Mouse (Mus musculus) hindbrain, embryonic 14.5 days (tissue): ENCODE results near the gene Hells. TPM values are rescaled to one million over a fixed set of nuclear protein-coding genes. Genes with fewer than 3 reads are reported as not detected.
A peak's percentile ranks its signal among the peaks of the same experiment; 100 is the strongest.

Experiments
- ATAC-seq: fragments of 200-750 bp; cut with Nextera tagmentation; 2 replicates; pipeline ENCODE4 v1.8.0; 2017; ENCODE audit warnings: moderate number of reproducible peaks, mild to moderate bottlenecking, moderate TSS enrichment, moderate library complexity; ENCODE audit not compliant: low FRiP score
- DNase-seq: peaks from one replicate; pipeline ENCODE4 v3.0.0-alpha.2; 2015; ENCODE audit warnings: low spot score
- H3K27ac ChIP-seq: fragments of 300-500 bp; sonication (generic); 2 replicates; pipeline ENCODE4 v1.5.1; 2014; ENCODE audit warnings: mild to moderate bottlenecking, moderate library complexity
- H3K27me3 ChIP-seq: fragments of 300-500 bp; sonication (generic); 2 replicates; pipeline ENCODE4 v1.6.1; 2014; ENCODE audit warnings: mild to moderate bottlenecking, low read length, mixed read lengths; ENCODE audit not compliant: control insufficient read depth, insufficient read depth
- H3K36me3 ChIP-seq: fragments of 300-500 bp; sonication (generic); replicated peaks from 2 replicates; pipeline ENCODE4 v1.6.1; 2014; ENCODE audit not compliant: control insufficient read depth, insufficient read depth
- H3K4me1 ChIP-seq: fragments of 300-500 bp; sonication (generic); replicated peaks from 2 replicates; pipeline ENCODE4 v1.6.1; 2014; ENCODE audit warnings: antibody characterized with exemption, low read length, mixed read lengths; ENCODE audit not compliant: control insufficient read depth, insufficient read depth
- H3K4me2 ChIP-seq: fragments of 300-500 bp; sonication (generic); replicated peaks from 2 replicates; pipeline ENCODE4 v1.6.1; 2014; ENCODE audit warnings: mild to moderate bottlenecking, moderate library complexity
- H3K4me3 ChIP-seq: fragments of 300-500 bp; sonication (generic); replicated peaks from 2 replicates; pipeline ENCODE4 v1.5.1; 2014; ENCODE audit warnings: mild to moderate bottlenecking, low read length
- H3K9ac ChIP-seq: fragments of 300-500 bp; sonication (generic); 2 replicates; pipeline ENCODE4 v1.6.1; 2014
- H3K9me3 ChIP-seq: fragments of 300-500 bp; sonication (generic); 2 replicates; pipeline ENCODE4 v1.6.1; 2016; ENCODE audit warnings: low read length; ENCODE audit not compliant: control insufficient read depth
- WGBS: fragments of 180-500 bp; shearing (Covaris S2); extraction: QIAGEN DNeasy Blood & Tissue Kit; methylation state at CpG from one replicate; pipeline ENCODE4 v1.1.7; 2014; 5-methylcytosine and 5-hydroxymethylcytosine counted together
- polyA plus RNA-seq: library from polyadenylated mRNA; unstranded; fragments of >200 nt; fragmentation: Nextera tagmentation; extraction: Ambion mirVana; gene quantifications from 2 replicates; pipeline ENCODE4 v1.2.1, GENCODE M21; 2014

The Hells gene
- 9.1 and 10.9 TPM in 2 replicates for polyA plus RNA-seq

DNA sequence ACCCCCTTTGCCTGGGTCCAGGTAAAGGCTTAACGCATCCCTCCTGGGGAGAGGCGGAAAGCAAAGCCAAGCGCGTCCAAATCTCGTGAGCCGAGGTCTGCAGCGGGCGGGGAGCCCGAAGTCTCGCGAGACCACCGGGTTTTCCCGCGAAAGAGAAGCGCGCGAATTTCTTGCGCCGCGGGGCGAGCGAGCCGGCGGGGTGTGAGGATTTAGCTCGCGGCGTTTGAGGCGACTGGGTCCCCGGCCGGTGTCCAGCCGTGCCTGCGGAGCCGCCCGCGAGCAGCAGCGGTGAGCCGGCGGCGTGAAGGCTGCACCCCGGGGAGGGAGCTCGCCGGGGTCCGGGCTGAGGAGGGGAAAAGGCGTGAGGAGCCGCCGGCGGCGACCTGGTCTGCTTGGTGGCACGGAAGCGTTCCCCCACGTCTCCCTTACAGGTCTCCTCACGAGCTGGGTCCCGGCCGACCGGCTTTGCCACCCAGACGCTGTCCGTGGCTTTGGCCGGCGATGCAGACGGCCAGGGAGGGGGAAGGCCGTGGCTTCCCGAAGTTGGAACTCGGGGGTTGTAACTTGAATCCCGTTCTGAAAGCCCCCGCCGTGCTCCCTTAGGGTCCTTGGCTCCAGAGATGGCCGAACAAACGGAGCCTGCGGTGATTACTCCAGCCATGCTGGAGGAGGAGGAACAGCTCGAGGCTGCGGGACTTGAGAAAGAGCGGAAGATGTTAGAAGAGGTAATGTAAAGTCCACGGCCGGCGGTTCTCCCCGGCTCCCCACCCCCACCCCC lies at the start of gene Hells:
Gene Hells, plus strand, starts transcription at position 128 of the 778 bp plus-strand sequence.
- peak within 1 kb of the TSS; percentile 54 for H3K27ac ChIP-seq
- WGBS, result under 1% methylated on average over 72 of the region's 76 CpGs
- H3K9me3 ChIP-seq, result no peaks in the 10 kb centered on the region
- no peaks in the 10 kb centered on the region for H3K27me3 ChIP-seq
- peak; percentile 91 for DNase-seq
- peak; percentile 95 for ATAC-seq
- H3K36me3 ChIP-seq, result no peaks in the 10 kb centered on the region; the same call in 1 of the 2 replicates
- peak within 1 kb of the TSS; percentile 98 for H3K4me2 ChIP-seq
- H3K4me1 ChIP-seq, result peaks cover 14% of the 10 kb centered on the region; the same call in 1 of the 2 replicates
- peak within 1 kb of the TSS; percentile 91 for H3K9ac ChIP-seq
- H3K4me3 ChIP-seq, result peak within 1 kb of the TSS; percentile 76

DNA sequence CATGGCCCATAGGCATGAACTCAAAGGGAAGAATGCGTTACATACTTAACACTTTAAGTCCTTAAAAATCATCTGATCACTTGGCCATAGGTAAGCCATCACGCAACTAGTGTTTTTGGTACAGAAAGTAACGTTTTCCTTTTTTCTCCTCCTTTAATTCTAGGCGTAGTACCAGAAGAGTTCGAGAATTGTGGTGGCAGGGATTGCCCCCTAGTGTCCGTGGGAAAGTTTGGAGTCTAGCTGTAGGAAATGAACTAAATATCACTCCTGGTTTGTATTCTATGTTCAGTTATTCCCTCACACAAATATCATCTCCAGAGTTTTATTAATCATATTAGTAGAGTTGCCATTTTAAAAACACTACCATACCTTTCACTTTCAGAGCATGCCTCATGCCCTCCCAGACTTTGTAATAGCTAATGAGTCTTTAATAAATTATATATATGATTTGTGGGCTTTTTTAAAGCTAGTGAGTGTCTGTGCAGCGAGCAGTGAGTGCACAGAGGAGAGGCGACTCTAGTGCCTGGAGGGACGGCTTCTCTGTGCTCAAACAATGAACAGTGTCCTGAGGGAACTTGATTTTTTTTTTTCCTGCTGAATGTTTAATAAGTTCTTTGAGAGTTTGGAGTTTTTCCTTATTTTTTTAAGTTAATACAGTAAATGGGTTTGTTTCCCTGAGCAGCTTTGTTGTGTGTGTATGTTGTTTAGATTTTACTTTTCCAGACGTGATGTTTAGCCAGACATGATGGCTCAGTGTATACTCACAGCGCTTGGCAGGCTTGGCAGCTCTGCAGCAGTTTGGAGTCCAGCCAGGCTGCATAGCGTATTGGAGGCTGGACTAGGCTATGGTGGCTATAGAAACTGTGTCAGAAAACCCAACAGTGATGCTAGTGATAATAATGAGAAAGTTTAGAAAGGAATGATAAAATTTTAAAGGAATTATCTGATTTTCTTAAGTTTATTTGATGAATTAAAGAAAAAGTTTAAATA lies 29.3 kb upstream of the Hells start:
- H3K9ac ChIP-seq, result no peak overlapping the region
- peaks cover 8% of the 10 kb centered on the region for H3K36me3 ChIP-seq
- peak; percentile 76; the same call in 1 of the 2 replicates for ATAC-seq
- no peaks in the 10 kb centered on the region for H3K27me3 ChIP-seq
- no peak overlapping the region for H3K27ac ChIP-seq
- WGBS, result 67% methylated on average over 12 of the region's 12 CpGs
- peak overlapping the region; percentile 7; the same call in 1 of the 2 replicates for H3K4me2 ChIP-seq
- H3K4me1 ChIP-seq, result no peaks in the 10 kb centered on the region
- H3K4me3 ChIP-seq, result no peak overlapping the region
- peak; percentile 83 for DNase-seq
- H3K9me3 ChIP-seq, result no peaks in the 10 kb centered on the region

DNA sequence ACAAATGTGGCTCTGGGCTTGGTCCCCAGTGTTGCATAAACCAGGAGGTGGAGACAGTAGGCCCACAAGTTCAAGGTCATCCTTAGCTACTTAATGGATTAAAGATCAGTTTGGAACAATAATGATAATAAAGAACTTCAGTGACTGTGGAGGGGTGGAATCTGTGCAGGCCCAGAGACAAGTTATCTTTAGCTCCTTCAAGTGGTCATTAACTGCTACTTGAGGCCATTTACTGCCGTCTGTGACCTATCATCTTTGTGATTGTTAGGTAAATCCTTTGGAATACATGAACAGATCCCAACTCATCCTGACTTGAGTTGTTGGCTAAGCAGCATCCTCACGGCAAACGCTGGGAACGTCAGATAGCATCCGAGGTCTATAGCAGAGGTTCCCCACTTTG lies 28.2 kb upstream of the Hells start:
- WGBS, result 96% methylated on average over 5 of the region's 5 CpGs
- no peaks in the 10 kb centered on the region for H3K9me3 ChIP-seq
- no peak overlapping the region for H3K27ac ChIP-seq
- no peaks in the 10 kb centered on the region for H3K27me3 ChIP-seq
- peaks cover 8% of the 10 kb centered on the region for H3K36me3 ChIP-seq
- no peak for DNase-seq
- ATAC-seq, result no peak
- H3K4me3 ChIP-seq, result no peak overlapping the region
- H3K4me2 ChIP-seq, result no peak overlapping the region
- no peak overlapping the region for H3K9ac ChIP-seq
- no peaks in the 10 kb centered on the region for H3K4me1 ChIP-seq

DNA sequence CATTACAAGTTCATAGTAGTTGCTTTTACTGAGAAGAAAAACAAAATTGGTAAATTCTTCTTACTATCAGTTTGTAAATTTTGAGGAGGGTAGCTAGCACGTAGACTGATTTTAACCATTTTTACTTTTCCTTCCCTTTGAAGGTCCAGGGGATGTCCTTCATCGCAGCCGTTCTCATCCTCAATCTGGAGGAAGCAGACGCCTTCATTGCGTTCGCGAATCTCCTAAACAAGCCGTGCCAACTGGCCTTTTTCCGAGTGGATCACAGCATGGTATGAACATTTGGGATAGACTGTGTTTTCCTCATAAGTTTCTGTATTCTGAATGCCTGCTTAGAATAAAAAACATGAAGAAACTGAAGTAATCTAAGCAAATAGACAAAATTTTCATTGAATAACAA lies 16.9 kb upstream of the Hells start:
- 97% methylated on average over 9 of the region's 9 CpGs for WGBS
- no peak for ATAC-seq

DNA sequence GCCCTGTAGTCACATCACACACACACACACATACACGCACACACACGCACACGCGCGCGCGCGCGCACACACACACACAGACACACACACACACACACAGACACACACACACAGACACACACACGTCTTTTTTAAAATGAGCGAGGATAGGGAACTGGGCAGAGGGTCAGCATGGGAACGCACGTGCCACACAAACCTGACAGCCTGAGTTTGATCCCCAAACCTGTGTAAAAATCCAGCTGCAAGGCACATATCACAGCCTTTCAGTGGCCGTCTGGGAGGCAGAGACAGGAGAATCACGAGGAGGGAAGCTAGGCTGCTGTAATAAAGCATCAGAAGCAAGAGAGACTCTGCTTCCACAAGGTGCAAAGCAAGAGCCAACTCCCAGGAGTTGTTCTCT lies 15.8 kb upstream of the Hells start:
- H3K9ac ChIP-seq, result no peak overlapping the region
- no peak for ATAC-seq
- no peak overlapping the region for H3K27ac ChIP-seq
- DNase-seq, result no peak
- peaks cover 59% of the 10 kb centered on the region for H3K36me3 ChIP-seq
- no peak overlapping the region for H3K4me3 ChIP-seq
- H3K4me1 ChIP-seq, result no peaks in the 10 kb centered on the region
- no peaks in the 10 kb centered on the region for H3K27me3 ChIP-seq
- H3K9me3 ChIP-seq, result no peaks in the 10 kb centered on the region
- no peak overlapping the region for H3K4me2 ChIP-seq
- WGBS, result 89% methylated on average over 15 of the region's 15 CpGs

More for the DNA sequence above, 16.9 kb upstream of the Hells start:
- no peaks in the 10 kb centered on the region for H3K9me3 ChIP-seq
- H3K36me3 ChIP-seq, result peaks cover 55% of the 10 kb centered on the region
- H3K4me3 ChIP-seq, result no peak overlapping the region
- no peak overlapping the region for H3K4me2 ChIP-seq
- H3K4me1 ChIP-seq, result no peaks in the 10 kb centered on the region
- DNase-seq, result no peak
- no peak overlapping the region for H3K9ac ChIP-seq
- H3K27me3 ChIP-seq, result no peaks in the 10 kb centered on the region
- H3K27ac ChIP-seq, result no peak overlapping the region

DNA sequence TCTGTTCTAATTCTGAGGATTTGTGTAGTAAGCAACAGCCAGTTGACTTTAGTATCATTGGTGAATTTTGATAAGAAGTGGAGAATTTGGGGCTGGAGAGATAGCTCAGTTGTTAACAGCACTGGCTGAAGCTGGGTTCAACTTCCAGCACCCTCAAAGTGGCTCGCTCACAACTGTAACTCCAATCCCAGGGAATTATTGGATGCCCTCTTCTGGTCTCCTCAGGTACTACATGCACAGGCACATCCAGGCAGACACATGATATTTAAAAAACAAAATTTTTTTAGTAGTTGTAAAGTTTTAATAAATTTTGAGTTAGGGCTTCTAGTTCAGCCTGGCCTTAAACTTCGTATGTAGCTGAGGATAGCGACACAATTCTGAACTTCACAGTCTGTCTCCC lies 15.0 kb upstream of the Hells start:
- Histone ChIP-seq H3K9ac (no peak overlapping the region), H3K36me3 (peaks cover 60% of the 10 kb centered on the region), H3K4me2 (no peak overlapping the region), H3K27me3 (no peaks in the 10 kb centered on the region), H3K27ac (no peak overlapping the region), H3K9me3 (no peaks in the 10 kb centered on the region), H3K4me3 (no peak overlapping the region), H3K4me1 (no peaks in the 10 kb centered on the region)
- WGBS, result 47% methylated on average over 3 of the region's 3 CpGs
- DNase-seq, result peak; percentile 72
- no peak for ATAC-seq

DNA sequence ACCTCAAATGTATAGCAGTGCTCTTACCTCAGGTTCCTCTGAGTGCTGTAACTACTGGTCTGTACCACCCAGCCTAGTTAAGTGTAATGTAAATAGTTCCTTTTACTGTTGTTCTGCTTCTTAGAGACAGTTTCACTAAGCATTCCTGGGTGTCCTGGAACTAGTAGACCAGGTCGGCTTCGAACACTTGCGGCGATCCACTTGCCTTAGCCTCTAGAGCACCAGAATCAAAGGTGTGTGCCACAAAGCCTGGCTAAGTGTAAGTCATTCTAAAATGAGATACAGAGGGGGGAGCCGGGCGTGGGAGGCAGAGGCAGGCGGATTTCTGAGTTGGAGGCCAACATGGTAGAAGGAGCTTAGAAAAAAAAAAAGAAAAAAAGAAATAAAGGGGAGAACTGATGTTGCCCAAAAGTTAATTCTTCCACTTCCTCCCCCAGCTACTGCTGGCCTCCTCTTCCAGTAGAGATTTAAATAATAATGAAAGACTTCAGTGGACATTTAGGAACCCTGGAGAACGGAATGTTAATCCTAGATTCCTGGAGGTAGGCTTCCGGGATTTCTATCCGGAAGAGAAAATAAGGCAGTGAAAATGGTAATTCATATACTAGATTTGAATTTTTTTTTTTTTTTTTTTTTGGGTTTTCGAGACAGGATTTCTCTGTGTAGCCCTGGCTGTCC lies 2.1 kb upstream of the Hells start:
- Histone ChIP-seq H3K27me3 (no peaks in the 10 kb centered on the region), H3K9ac (no peak overlapping the region), H3K4me2 (no peak overlapping the region), H3K4me1 (peaks cover 14% of the 10 kb centered on the region; the same call in 1 of the 2 replicates), H3K36me3 (no peaks in the 10 kb centered on the region), H3K4me3 (no peak overlapping the region), H3K27ac (no peak overlapping the region), H3K9me3 (no peaks in the 10 kb centered on the region)
- no peak for ATAC-seq
- DNase-seq, result no peak
- WGBS, result 94% methylated on average over 10 of the region's 11 CpGs

DNA sequence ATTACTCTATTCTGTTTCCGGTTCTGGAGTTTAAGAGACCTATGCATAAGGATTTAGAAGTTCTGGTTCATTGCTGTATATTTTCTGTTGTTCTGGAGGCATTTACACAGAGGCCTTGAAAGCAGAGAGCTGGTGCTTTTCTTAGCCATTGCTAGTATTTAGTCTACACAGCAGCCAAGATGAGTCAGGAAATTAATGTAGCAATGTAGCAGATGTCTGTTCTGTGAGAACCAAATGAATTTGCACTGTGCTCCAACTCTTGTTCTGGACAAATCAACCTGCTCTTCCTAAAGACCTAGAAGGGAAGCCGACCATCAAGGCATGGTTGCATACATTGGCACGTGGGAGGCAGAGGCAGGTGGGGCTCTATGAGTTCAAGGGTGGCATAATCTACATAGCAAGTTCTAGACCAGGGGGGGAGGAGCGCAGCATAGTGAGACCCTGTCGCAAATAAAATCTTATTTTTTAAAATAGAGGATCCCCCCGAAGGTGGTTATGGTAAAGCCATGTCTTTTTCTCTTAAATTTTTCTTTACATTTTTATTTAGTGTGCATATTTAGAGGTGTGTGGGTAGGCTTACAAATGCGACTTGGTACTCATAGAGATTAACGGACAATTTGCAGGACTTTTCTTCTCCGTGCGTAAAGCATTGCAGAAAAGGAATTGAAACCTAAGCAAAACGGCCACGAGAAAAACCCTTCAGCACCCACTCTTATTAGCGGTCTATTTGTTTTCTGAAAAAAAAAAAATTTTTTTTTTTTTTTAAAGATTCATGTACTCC lies 1.1 kb upstream of the Hells start:
- Histone ChIP-seq H3K4me2 (peak overlapping the region; percentile 98), H3K4me1 (peaks cover 14% of the 10 kb centered on the region; the same call in 1 of the 2 replicates), H3K4me3 (peak overlapping the region; percentile 76), H3K9me3 (no peaks in the 10 kb centered on the region), H3K27ac (no peak overlapping the region), H3K9ac (peak overlapping the region; percentile 91), H3K27me3 (no peaks in the 10 kb centered on the region), H3K36me3 (no peaks in the 10 kb centered on the region)
- ATAC-seq, result no peak
- DNase-seq, result peak; percentile 24
- 74% methylated on average over 13 of the region's 13 CpGs for WGBS
